In the genomic region with DNA sequence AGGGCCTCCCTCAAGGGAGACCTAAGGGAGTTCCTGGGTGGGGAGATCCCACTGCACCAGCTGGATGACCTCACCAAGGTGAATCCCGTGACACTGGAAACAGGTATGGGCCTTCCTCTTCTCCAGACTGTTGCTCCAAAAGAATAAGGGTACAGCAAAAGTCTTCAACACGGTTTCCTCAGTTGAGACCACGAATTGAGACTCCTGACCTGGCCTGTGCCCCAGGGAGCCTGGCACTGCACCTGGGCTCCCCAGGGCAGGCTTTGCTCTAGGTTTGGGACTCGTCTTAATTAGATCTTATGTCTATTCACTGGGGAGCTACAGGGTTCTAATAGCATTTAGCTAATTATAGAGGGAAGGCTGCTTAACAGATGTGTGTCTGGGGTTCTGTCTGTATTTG, we compare ENCODE assay signal across 22 mouse cellular contexts.
"Had no signal": no experiment of that assay in that cellular context is flagged by ENCODE, and none has a peak within 500 bp of the region (broad histone marks: within the 10 kb centered on the region; RNA-seq: fewer than 3 reads in every experiment).

No protein-coding gene starts in this region.

- H3K9me3 ChIP-seq: limb, embryonic 12.5 days; limb, embryonic 15.5 days; midbrain, embryonic 12.5 days; midbrain, embryonic 15.5 days; neural tube, embryonic 12.5 days; neural tube, embryonic 15.5 days had no signal

- H3K27ac ChIP-seq: limb, embryonic 12.5 days; limb, embryonic 15.5 days; liver, embryonic 14.5 days; macrophage; midbrain, embryonic 12.5 days; midbrain, embryonic 15.5 days; neural tube, embryonic 12.5 days; neural tube, embryonic 15.5 days; stomach, postnatal 0 days had no signal

- H3K9ac ChIP-seq: limb, embryonic 12.5 days; limb, embryonic 15.5 days; liver, embryonic 14.5 days; liver, postnatal 0 days; lung, embryonic 14.5 days; midbrain, embryonic 12.5 days; midbrain, embryonic 15.5 days; neural tube, embryonic 12.5 days; neural tube, embryonic 15.5 days had no signal

- H3K4me2 ChIP-seq: limb, embryonic 12.5 days; limb, embryonic 15.5 days; liver, embryonic 11.5 days; lung, embryonic 14.5 days; midbrain, embryonic 12.5 days; midbrain, embryonic 15.5 days; neural tube, embryonic 12.5 days; neural tube, embryonic 15.5 days had no signal

- H3K27me3 ChIP-seq: limb, embryonic 12.5 days; limb, embryonic 15.5 days; midbrain, embryonic 12.5 days; midbrain, embryonic 15.5 days; neural tube, embryonic 12.5 days; neural tube, embryonic 15.5 days had no signal

- H3K4me3 ChIP-seq: limb, embryonic 12.5 days; limb, embryonic 15.5 days; midbrain, embryonic 12.5 days; midbrain, embryonic 15.5 days; neural tube, embryonic 12.5 days; neural tube, embryonic 15.5 days had no signal

- DNase-seq: kidney, adult 18-20 months; kidney, postnatal 14 days; kidney, postnatal 4 days; left cerebral cortex, postnatal 4 days; liver, postnatal 0 days; lung, embryonic 14.5 days; right cerebral cortex, adult 18-20 months; right cerebral cortex, postnatal 14 days; right cerebral cortex, postnatal 4 days; thymus, adult 18-20 months; thymus, postnatal 14 days had no signal

- ATAC-seq: liver, postnatal 0 days; lung, postnatal 0 days; midbrain, embryonic 15.5 days had no signal
